Mouse (Mus musculus) liver, postnatal 0 days (tissue): Measurements from ENCODE around the gene Rad51b. TPM values are rescaled to one million over a fixed set of nuclear protein-coding genes. Genes with fewer than 3 reads are reported as not detected.

Experiments used
- ATAC-seq: fragments of 200-750 bp; cut with Nextera tagmentation; 2 replicates; pipeline ENCODE4 v1.8.0; 2017; ENCODE audit warnings: mild to moderate bottlenecking, moderate library complexity
- DNase-seq: peaks from one replicate; pipeline ENCODE4 v3.0.0-alpha.2; 2016
- H3K27ac ChIP-seq: fragments of 300-500 bp; sonication (generic); 2 replicates; pipeline ENCODE4 v1.5.1; 2014; ENCODE audit warnings: antibody characterized with exemption, moderate library complexity, mild to moderate bottlenecking, low read depth
- H3K27me3 ChIP-seq: fragments of 300-500 bp; sonication (generic); 2 replicates; pipeline ENCODE4 v1.6.1; 2014; ENCODE audit warnings: low read length, control low read depth, mixed read lengths; ENCODE audit not compliant: insufficient read depth
- H3K36me3 ChIP-seq: fragments of 300-500 bp; sonication (generic); replicated peaks from 2 replicates; pipeline ENCODE4 v1.6.1; 2014; ENCODE audit warnings: mild to moderate bottlenecking, control low read depth, low read length, moderate library complexity, mixed read lengths; ENCODE audit not compliant: insufficient read depth
- H3K4me1 ChIP-seq: fragments of 300-500 bp; sonication (generic); 2 replicates; pipeline ENCODE4 v1.6.1; 2014; ENCODE audit warnings: antibody characterized with exemption, mild to moderate bottlenecking, control low read depth; ENCODE audit not compliant: insufficient read depth
- H3K4me2 ChIP-seq: fragments of 300-500 bp; sonication (generic); 2 replicates; pipeline ENCODE4 v1.6.1; 2014; ENCODE audit warnings: low read depth, mild to moderate bottlenecking, low read length, moderate library complexity, mixed read lengths
- H3K4me3 ChIP-seq: fragments of 300-500 bp; sonication (generic); 2 replicates; pipeline ENCODE4 v1.5.1; 2014; ENCODE audit warnings: low read depth, low read length
- H3K9ac ChIP-seq: fragments of 300-500 bp; sonication (generic); replicated peaks from 2 replicates; pipeline ENCODE4 v1.6.1; 2014; ENCODE audit warnings: mild to moderate bottlenecking, moderate library complexity
- H3K9me3 ChIP-seq: fragments of 300-500 bp; sonication (generic); 2 replicates; pipeline ENCODE4 v1.6.1; 2016; ENCODE audit warnings: mild to moderate bottlenecking, control low read depth, low read length, mixed read lengths
- CTCF ChIP-seq: sonication (generic); IDR thresholded peaks from 2 replicates; pipeline ENCODE4 v1.5.1; 2016; ENCODE audit warnings: antibody characterized with exemption, low read depth
- EP300 ChIP-seq: IDR thresholded peaks from 2 replicates; pipeline ENCODE4 v1.6.1; 2016; ENCODE audit warnings: antibody characterized with exemption, low read depth, mild to moderate bottlenecking
- WGBS: fragments of 180-500 bp; shearing (Covaris S2); extraction: QIAGEN DNeasy Blood & Tissue Kit; methylation state at CpG from one replicate; pipeline ENCODE4 v1.1.7; 2014; ENCODE audit not compliant: insufficient replicate concordance; 5-methylcytosine and 5-hydroxymethylcytosine counted together
- polyA plus RNA-seq: library from polyadenylated mRNA; unstranded; fragments of >200 nt; fragmentation: Nextera tagmentation; extraction: Ambion mirVana; gene quantifications from 2 replicates; pipeline ENCODE4 v1.2.1, GENCODE M21; 2015

Gene Rad51b
- polyA plus RNA-seq: 2.5 TPM in 2 replicates

DNA sequence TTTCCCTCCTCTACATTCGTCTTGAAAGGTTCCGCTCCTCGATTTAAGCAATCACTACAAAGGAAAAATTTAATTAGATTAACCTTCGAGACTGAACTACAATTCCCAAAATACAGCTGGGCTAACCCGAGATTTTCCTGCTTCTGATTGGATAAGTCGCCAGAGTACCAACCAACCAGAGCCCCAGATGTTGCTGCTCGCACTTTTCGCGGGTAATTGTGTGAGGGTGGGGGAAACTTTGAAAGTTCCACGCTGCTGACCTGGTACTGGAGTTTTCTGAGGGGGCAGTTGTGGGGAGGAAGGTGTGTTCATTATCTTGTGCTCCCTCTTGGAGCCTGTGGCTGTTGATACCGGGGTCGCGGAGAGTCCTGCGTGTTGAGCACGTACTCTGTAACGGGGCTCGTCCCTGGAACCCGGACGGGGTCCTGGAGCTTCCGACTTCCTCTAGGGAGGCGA, at the start of gene Rad51b:
Gene Rad51b, plus strand, starts transcription at position 162 of the 456 bp plus-strand sequence.
- Histone ChIP-seq H3K27ac (peak within 1 kb of the TSS; percentile 80), H3K4me1 (peaks cover 17% of the 10 kb centered on the region), H3K27me3 (no peaks in the 10 kb centered on the region), H3K4me3 (peak within 1 kb of the TSS; percentile 77), H3K9me3 (no peaks in the 10 kb centered on the region), H3K9ac (peak within 1 kb of the TSS; percentile 80), H3K36me3 (no peaks in the 10 kb centered on the region), H3K4me2 (peak within 1 kb of the TSS; percentile 97)
- ATAC-seq (peak; percentile 66), DNase-seq (peak; percentile 81)
- WGBS: under 1% methylated on average over 21 of the region's 21 CpGs
- no peak for TF ChIP-seq CTCF
- no peak for TF ChIP-seq EP300

DNA sequence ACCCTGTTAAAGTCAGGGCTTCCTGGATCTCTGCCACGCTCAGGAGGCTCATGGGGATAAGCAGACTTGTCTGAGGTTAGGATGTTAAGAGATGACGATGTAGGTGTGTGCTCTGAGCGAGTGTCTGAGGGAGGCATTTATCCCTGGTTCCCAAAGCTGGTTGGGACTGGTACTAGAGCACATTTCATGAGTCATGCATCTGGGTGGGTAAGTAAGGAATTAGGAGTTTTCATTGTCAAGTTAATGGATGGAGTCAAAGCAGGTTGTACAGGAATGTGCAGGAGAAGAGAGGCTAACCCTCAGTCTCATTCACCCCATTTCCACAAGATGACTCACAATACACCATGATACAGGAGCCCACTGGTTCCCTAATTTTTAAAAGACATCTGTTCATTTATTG, 49.0 kb upstream of the Rad51b start:
- no peak overlapping the region for H3K9ac ChIP-seq
- 74% methylated on average over 3 of the region's 3 CpGs for WGBS
- ATAC-seq (no peak), DNase-seq (no peak)
- no peak overlapping the region for H3K4me2 ChIP-seq
- TF ChIP-seq CTCF (no peak), EP300 (no peak)
- no peak overlapping the region for H3K4me3 ChIP-seq
- no peaks in the 10 kb centered on the region for H3K27me3 ChIP-seq
- no peak overlapping the region for H3K27ac ChIP-seq
- H3K9me3 ChIP-seq: no peaks in the 10 kb centered on the region
- H3K4me1 ChIP-seq: no peaks in the 10 kb centered on the region
- H3K36me3 ChIP-seq: peaks cover 77% of the 10 kb centered on the region

DNA sequence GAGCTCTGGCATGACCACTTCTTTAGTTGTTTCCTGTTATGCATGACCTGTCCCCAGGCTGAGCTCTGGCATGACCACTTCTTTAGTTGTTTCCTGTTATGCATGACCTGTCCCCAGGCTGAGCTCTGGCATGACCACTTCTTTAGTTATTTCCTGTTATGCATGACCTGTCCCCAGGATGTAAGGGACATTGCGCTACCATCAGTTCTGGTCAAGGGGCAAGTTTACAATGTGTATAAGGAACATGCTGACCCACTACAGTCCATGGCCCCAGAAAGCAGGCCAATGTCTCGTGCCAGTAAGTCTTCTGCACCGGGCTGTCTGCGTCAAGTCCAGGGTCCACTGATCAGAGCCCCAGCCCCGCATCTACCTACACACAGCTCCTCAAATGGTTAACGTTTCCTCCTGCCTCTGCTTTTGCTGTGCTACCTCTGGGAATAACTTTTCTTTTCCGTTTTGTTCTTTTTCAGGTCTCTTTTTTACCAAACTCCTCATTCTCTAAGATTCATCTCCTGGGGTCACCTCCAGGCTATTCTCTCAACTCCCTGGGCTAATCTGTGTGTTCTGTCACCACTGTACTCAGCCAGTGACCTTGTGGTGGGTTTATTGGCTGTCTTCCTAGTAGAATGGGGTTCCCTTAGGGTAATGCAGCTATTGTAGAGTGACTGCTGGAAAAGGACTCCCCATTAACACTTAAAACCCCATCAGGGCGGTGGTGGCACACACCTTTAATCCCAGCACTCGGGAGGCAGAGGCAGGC, 43.6 kb upstream of the Rad51b start:
- ATAC-seq: peak; percentile 91
- peaks cover 67% of the 10 kb centered on the region for H3K36me3 ChIP-seq
- H3K9ac ChIP-seq: no peak overlapping the region
- H3K27me3 ChIP-seq: no peaks in the 10 kb centered on the region
- H3K9me3 ChIP-seq: no peaks in the 10 kb centered on the region
- H3K27ac ChIP-seq: peak overlapping the region; percentile 85
- no peak for TF ChIP-seq CTCF
- TF ChIP-seq EP300: peak; percentile 79
- peaks cover 11% of the 10 kb centered on the region for H3K4me1 ChIP-seq
- no peak overlapping the region for H3K4me3 ChIP-seq
- no peak overlapping the region for H3K4me2 ChIP-seq
- peak; percentile 45 for DNase-seq
- 67% methylated on average over 9 of the region's 9 CpGs for WGBS

DNA sequence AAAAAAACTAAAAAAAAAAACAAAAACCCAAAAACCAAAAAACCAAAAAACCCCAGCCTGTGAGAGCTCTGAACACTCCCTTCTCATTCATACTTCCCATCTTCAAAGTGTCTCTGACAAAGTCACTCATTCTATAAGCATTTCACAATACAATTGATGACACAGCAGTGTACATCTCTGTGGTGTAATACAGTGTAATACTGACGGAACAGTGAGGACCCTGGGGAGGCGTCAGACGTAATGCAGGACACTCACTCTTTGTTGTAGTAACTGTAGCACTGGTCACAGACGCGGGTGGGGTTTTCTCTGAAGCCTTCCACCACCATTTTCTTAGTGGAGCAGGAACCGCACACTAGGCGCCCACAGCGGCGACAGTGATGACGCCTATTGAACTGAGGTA, 42.1 kb upstream of the Rad51b start:
- TF ChIP-seq CTCF (no peak), EP300 (no peak)
- Histone ChIP-seq H3K27ac (no peak overlapping the region), H3K9ac (no peak overlapping the region), H3K36me3 (peaks cover 61% of the 10 kb centered on the region), H3K4me2 (no peak overlapping the region), H3K4me1 (peaks cover 11% of the 10 kb centered on the region), H3K4me3 (no peak overlapping the region), H3K27me3 (no peaks in the 10 kb centered on the region), H3K9me3 (no peaks in the 10 kb centered on the region)
- 82% methylated on average over 10 of the region's 10 CpGs for WGBS
- DNase-seq (no peak), ATAC-seq (peak; percentile 6; the same call in 1 of the 2 replicates)

DNA sequence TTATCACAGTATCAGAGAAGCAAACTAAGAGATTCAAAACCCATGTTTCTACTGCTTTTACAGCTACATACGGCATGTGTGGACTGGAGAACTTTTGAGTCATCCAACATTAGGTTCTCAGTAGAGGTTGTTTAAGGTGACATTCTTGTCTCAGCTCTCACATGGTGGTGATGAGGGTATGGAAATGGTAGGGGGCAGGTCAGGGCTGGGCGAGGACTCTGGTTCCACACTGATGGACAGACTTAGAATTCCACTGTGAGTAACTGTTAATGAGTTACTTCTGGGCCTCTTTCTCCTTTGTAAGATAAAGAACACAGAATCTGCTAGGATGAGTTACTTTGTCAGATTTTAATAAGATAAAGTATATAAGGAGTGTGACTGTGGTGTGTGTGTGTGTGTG, 36.9 kb upstream of the Rad51b start:
- no peaks in the 10 kb centered on the region for H3K4me1 ChIP-seq
- H3K4me3 ChIP-seq: no peak overlapping the region
- no peak overlapping the region for H3K27ac ChIP-seq
- H3K36me3 ChIP-seq: peaks cover 75% of the 10 kb centered on the region
- H3K9ac ChIP-seq: no peak overlapping the region
- WGBS: 94% methylated on average over 2 of the region's 2 CpGs
- no peak overlapping the region for H3K4me2 ChIP-seq
- DNase-seq (no peak), ATAC-seq (no peak)
- TF ChIP-seq CTCF: no peak
- no peaks in the 10 kb centered on the region for H3K27me3 ChIP-seq
- H3K9me3 ChIP-seq: no peaks in the 10 kb centered on the region

DNA sequence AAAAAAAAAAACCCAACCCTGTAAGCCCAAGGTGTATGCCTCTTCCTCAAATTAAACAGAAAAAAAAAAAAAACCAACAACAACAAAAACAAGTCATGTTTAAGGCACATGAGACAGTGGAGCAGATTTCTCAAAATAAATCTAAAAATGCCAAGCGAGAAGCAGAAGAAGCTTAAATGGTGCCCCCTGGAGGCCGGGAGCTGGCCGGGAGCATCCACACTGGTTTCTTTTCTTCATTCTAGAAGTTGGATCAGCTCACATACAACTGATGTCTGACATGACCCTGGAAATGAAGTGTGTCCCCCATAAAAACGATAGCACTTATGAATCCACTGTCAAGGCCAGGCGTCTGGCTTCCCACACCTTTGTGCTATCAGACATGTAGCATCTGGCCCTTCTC, 36.0 kb upstream of the Rad51b start:
- no peaks in the 10 kb centered on the region for H3K4me1 ChIP-seq
- H3K27me3 ChIP-seq: no peaks in the 10 kb centered on the region
- H3K36me3 ChIP-seq: peaks cover 83% of the 10 kb centered on the region
- H3K9me3 ChIP-seq: no peaks in the 10 kb centered on the region
- H3K9ac ChIP-seq: no peak overlapping the region
- TF ChIP-seq EP300 (no peak), CTCF (peak; percentile 58)
- DNase-seq (peak; percentile 59), ATAC-seq (no peak)
- WGBS: 60% methylated on average over 5 of the region's 5 CpGs
- no peak overlapping the region for H3K4me3 ChIP-seq
- no peak overlapping the region for H3K4me2 ChIP-seq
- no peak overlapping the region for H3K27ac ChIP-seq
